Mouse (Mus musculus) kidney, adult 2 months (tissue): ENCODE results near the gene 4930442H23Rik. TPM values are rescaled to one million over a fixed set of nuclear protein-coding genes. Genes with fewer than 3 reads are reported as not detected.

Experiments
- DNase-seq: peaks from one replicate; pipeline ENCODE4 v3.0.0; 2021
- H3K27ac ChIP-seq: fragments of 200-500 bp; 2 replicates; pipeline ENCODE4 v1.5.1; 2012; ENCODE audit warnings: low read depth, low read length, control low read depth, inconsistent platforms; ENCODE audit not compliant: insufficient read depth
- H3K27me3 ChIP-seq: fragments of 200-500 bp; replicated peaks from 2 replicates; pipeline ENCODE4 v1.6.1; 2012; ENCODE audit warnings: mild to moderate bottlenecking, moderate library complexity, low read length, inconsistent platforms; ENCODE audit not compliant: control insufficient read depth, insufficient read depth
- H3K36me3 ChIP-seq: fragments of 200-500 bp; 2 replicates; pipeline ENCODE4 v1.6.1; 2012; ENCODE audit warnings: mild to moderate bottlenecking, moderate library complexity, low read length, inconsistent platforms; ENCODE audit not compliant: control insufficient read depth, insufficient read depth
- H3K4me1 ChIP-seq: fragments of 200-500 bp; 2 replicates; pipeline ENCODE4 v1.6.1; 2011; ENCODE audit warnings: low read length; ENCODE audit not compliant: control insufficient read depth, insufficient read depth
- H3K4me3 ChIP-seq: fragments of 200-500 bp; 2 replicates; pipeline ENCODE4 v1.5.1; 2011; ENCODE audit warnings: mild to moderate bottlenecking, low read depth, low read length, control low read depth; ENCODE audit not compliant: insufficient read depth
- CTCF ChIP-seq: fragments of 200-500 bp; conservative IDR thresholded peaks from 2 replicates; pipeline ENCODE4 v1.5.1; 2011; ENCODE audit warnings: low read depth, mild to moderate bottlenecking, control low read depth, low read length, moderate library complexity, mixed read lengths; ENCODE audit not compliant: insufficient read depth, insufficient read length
- POLR2A ChIP-seq: fragments of 200-500 bp; IDR thresholded peaks from one replicate; pipeline ENCODE4 v1.6.1; 2011; ENCODE audit warnings: low read depth, low read length, control low read depth
- WGBS: fragments of 180-500 bp; shearing (Covaris S2); methylation state at CpG from one replicate; pipeline ENCODE4 v1.1.7; 2018; 5-methylcytosine and 5-hydroxymethylcytosine counted together
- polyA plus RNA-seq: library from polyadenylated mRNA; depleted of rRNA; stranded (reverse); fragments of >200 nt; gene quantifications from 2 replicates; pipeline ENCODE4 v1.2.3, GENCODE M21; 2012; rRNA removed

Gene 4930442H23Rik
- polyA plus RNA-seq, 1 experiment, result not detected

- no peak for DNase-seq
- 1% methylated on average over 24 of the region's 24 CpGs for WGBS
Measured at GRCm38 (mm10) chr10:81138131-81138782, 45.4 kb downstream of the 4930442H23Rik start.

GRCm38 (mm10) chr10:81137252-81138130, 46.2 kb downstream of the 4930442H23Rik start:
- Histone ChIP-seq H3K36me3 (no peaks in the 10 kb centered on the region), H3K4me3 (peak overlapping the region; percentile 98), H3K27me3 (no peaks in the 10 kb centered on the region), H3K27ac (peak overlapping the region; percentile 93), H3K4me1 (peaks cover 32% of the 10 kb centered on the region)
- under 1% methylated on average over 88 of the region's 89 CpGs for WGBS
- no peak for TF ChIP-seq CTCF
- no peak for TF ChIP-seq POLR2A
- DNase-seq, result peak; percentile 99

More at GRCm38 (mm10) chr10:81138131-81138782, 45.4 kb downstream of the 4930442H23Rik start:
- H3K27ac ChIP-seq, result peak overlapping the region; percentile 93
- peaks cover 32% of the 10 kb centered on the region for H3K4me1 ChIP-seq
- peak overlapping the region; percentile 98 for H3K4me3 ChIP-seq
- no peaks in the 10 kb centered on the region for H3K27me3 ChIP-seq
- H3K36me3 ChIP-seq, result no peaks in the 10 kb centered on the region
- TF ChIP-seq CTCF (no peak), POLR2A (no peak)

- peak overlapping the region; percentile 94 for H3K27ac ChIP-seq
- peak; percentile 93 for DNase-seq
- no peaks in the 10 kb centered on the region for H3K27me3 ChIP-seq
- no peaks in the 10 kb centered on the region for H3K36me3 ChIP-seq
- WGBS, result under 1% methylated on average over 49 of the region's 50 CpGs
- no peak for TF ChIP-seq POLR2A
- TF ChIP-seq CTCF, result no peak
- peaks cover 32% of the 10 kb centered on the region for H3K4me1 ChIP-seq
- H3K4me3 ChIP-seq, result peak overlapping the region; percentile 65
Measured at GRCm38 (mm10) chr10:81136706-81137231, 46.9 kb downstream of the 4930442H23Rik start.

GRCm38 (mm10) chr10:81135831-81136705, 47.6 kb downstream of the 4930442H23Rik start:
- TF ChIP-seq POLR2A, result no peak
- no peak for TF ChIP-seq CTCF
- peak; percentile 83 for DNase-seq
- Histone ChIP-seq H3K27ac (peak overlapping the region; percentile 94), H3K4me3 (peak overlapping the region; percentile 65), H3K27me3 (no peaks in the 10 kb centered on the region), H3K4me1 (peaks cover 32% of the 10 kb centered on the region), H3K36me3 (no peaks in the 10 kb centered on the region)
- 1% methylated on average over 81 of the region's 86 CpGs for WGBS

GRCm38 (mm10) chr10:81134966-81135681, 48.5 kb downstream of the 4930442H23Rik start, which contains the start of gene Zbtb7a:
Gene Zbtb7a (plus strand): TSS chr10:81135220.
- Histone ChIP-seq H3K4me1 (peaks cover 25% of the 10 kb centered on the region), H3K36me3 (no peaks in the 10 kb centered on the region), H3K27ac (peak within 1 kb of the TSS; percentile 73), H3K4me3 (peak within 1 kb of the TSS; percentile 65), H3K27me3 (no peaks in the 10 kb centered on the region)
- peak; percentile 71 for DNase-seq
- WGBS, result 6% methylated on average over 41 of the region's 41 CpGs
- TF ChIP-seq POLR2A (no peak), CTCF (no peak)

- TF ChIP-seq CTCF (no peak), POLR2A (no peak)
- Histone ChIP-seq H3K27ac (peak overlapping the region; percentile 73), H3K36me3 (no peaks in the 10 kb centered on the region), H3K4me1 (peaks cover 23% of the 10 kb centered on the region), H3K27me3 (no peaks in the 10 kb centered on the region), H3K4me3 (peak overlapping the region; percentile 13; the same call in 1 of the 2 replicates)
- WGBS, result 8% methylated on average over 16 of the region's 16 CpGs
- peak; percentile 92 for DNase-seq
Measured at GRCm38 (mm10) chr10:81134181-81134587, 49.5 kb downstream of the 4930442H23Rik start.

Other genes starting within 250 kb of the 4930442H23Rik start
- 1.9 and 2.0 TPM in 2 replicates for gene Gng7, start 168.9 kb downstream of the 4930442H23Rik start, polyA plus RNA-seq
- gene Diras1, start 158.2 kb downstream of the 4930442H23Rik start, polyA plus RNA-seq, result 0.04 and 0.25 TPM in 2 replicates
- gene Slc39a3, start 146.4 kb downstream of the 4930442H23Rik start, polyA plus RNA-seq, result 37.5 and 39.6 TPM in 2 replicates
- gene Sgta, start 123.7 kb downstream of the 4930442H23Rik start, polyA plus RNA-seq, result 183 and 212 TPM in 2 replicates
- gene Thop1, start 113.8 kb downstream of the 4930442H23Rik start, polyA plus RNA-seq, result 22.2 and 26.1 TPM in 2 replicates
- 0.20 and 0.52 TPM in 2 replicates for gene Creb3l3, start 85.0 kb downstream of the 4930442H23Rik start, polyA plus RNA-seq
- gene Map2k2, start 77.9 kb downstream of the 4930442H23Rik start, polyA plus RNA-seq, result 173 and 180 TPM in 2 replicates
- 36.0 and 37.1 TPM in 2 replicates for gene Zbtb7a, start 48.6 kb downstream of the 4930442H23Rik start, polyA plus RNA-seq
- 34.6 and 36.8 TPM in 2 replicates for gene Pias4, start 15.9 kb downstream of the 4930442H23Rik start, polyA plus RNA-seq
- gene Eef2, start 7.2 kb downstream of the 4930442H23Rik start, polyA plus RNA-seq, result 1,330 and 1,454 TPM in 2 replicates
- 52.9 and 54.0 TPM in 2 replicates for gene Dapk3, start 844 bp downstream of the 4930442H23Rik start, polyA plus RNA-seq
- gene Nmrk2, start 18.2 kb upstream of the 4930442H23Rik start, polyA plus RNA-seq, result 0.97 TPM in 1 of 2 replicates, not detected in the other
- gene Atcay, start 47.0 kb upstream of the 4930442H23Rik start, polyA plus RNA-seq, result 0.05 and 0.39 TPM in 2 replicates
- 4.6 and 6.0 TPM in 2 replicates for gene Zfr2, start 49.3 kb upstream of the 4930442H23Rik start, polyA plus RNA-seq
- 0.57 and 1.5 TPM in 2 replicates for gene Matk, start 69.1 kb upstream of the 4930442H23Rik start, polyA plus RNA-seq
- gene Mrpl54, start 83.1 kb upstream of the 4930442H23Rik start, polyA plus RNA-seq, result 130 TPM in 2 replicates
- gene Apba3, start 83.1 kb upstream of the 4930442H23Rik start, polyA plus RNA-seq, result 142 and 147 TPM in 2 replicates
- gene Tjp3, start 107.7 kb upstream of the 4930442H23Rik start, polyA plus RNA-seq, result 13.2 and 19.0 TPM in 2 replicates
- 70.7 and 76.3 TPM in 2 replicates for gene Pip5k1c, start 109.1 kb upstream of the 4930442H23Rik start, polyA plus RNA-seq
- 23.7 and 24.5 TPM in 2 replicates for gene Cactin, start 137.3 kb upstream of the 4930442H23Rik start, polyA plus RNA-seq
- 16.6 and 21.7 TPM in 2 replicates for gene Tbxa2r, start 144.9 kb upstream of the 4930442H23Rik start, polyA plus RNA-seq
- 1.4 and 1.5 TPM in 2 replicates for gene Gipc3, start 159.4 kb upstream of the 4930442H23Rik start, polyA plus RNA-seq
- 66.4 and 82.1 TPM in 2 replicates for gene Hmg20b, start 166.6 kb upstream of the 4930442H23Rik start, polyA plus RNA-seq
- gene Mfsd12, start 173.6 kb upstream of the 4930442H23Rik start, polyA plus RNA-seq, result 23.4 and 28.1 TPM in 2 replicates
- gene 4930404N11Rik, start 182.0 kb upstream of the 4930442H23Rik start, polyA plus RNA-seq, result 0.16 and 0.61 TPM in 2 replicates
- gene Fzr1, start 194.7 kb upstream of the 4930442H23Rik start, polyA plus RNA-seq, result 41.1 and 49.8 TPM in 2 replicates
- 60.6 and 79.8 TPM in 2 replicates for gene Dohh, start 200.6 kb upstream of the 4930442H23Rik start, polyA plus RNA-seq
- 2.1 and 2.3 TPM in 2 replicates for gene Gm48551, start 200.6 kb upstream of the 4930442H23Rik start, polyA plus RNA-seq
- 1.0 and 2.8 TPM in 2 replicates for gene Gm48552, start 205.2 kb upstream of the 4930442H23Rik start, polyA plus RNA-seq
- gene Smim24, start 209.2 kb upstream of the 4930442H23Rik start, polyA plus RNA-seq, result 693 and 694 TPM in 2 replicates